In the genomic region with DNA sequence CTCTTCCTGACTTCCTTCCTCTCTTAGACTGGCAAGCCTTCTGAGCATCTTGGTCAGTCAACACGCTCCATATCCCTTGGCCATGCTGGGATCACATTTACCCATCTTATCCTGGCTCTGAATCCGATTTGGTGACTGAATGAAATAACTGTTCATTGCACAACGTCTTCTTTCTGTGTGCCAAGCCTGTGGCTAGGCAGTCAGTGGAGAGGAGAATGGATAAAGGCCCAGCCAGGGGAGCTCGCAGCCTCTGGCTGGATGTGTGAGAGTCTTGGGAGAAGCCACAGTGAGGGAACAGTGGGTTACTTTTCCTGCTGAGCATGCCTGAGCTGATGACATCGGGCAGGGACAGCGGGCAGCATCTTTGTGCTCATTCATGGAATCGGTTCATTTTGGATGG, we compare ENCODE assay signal across 17 mouse cellular contexts. TPM values are rescaled to one million over a fixed set of nuclear protein-coding genes. Genes with fewer than 3 reads are reported as not detected.
DNase-seq lines count a peak whose midpoint lies in the region; ATAC-seq and TF ChIP-seq lines count a peak whose summit lies in the region.
"Had no signal": no experiment of that assay in that cellular context is flagged by ENCODE, and none has a peak within 500 bp of the region (broad histone marks: within the 10 kb centered on the region; RNA-seq: fewer than 3 reads in every experiment).

No protein-coding gene starts in this region.

- no peaks in the 10 kb centered on the region for H3K27me3 ChIP-seq in hindbrain, embryonic 16.5 days (replicated peaks; ENCODE audit: control insufficient read depth, insufficient read depth, low read length)
- H3K27me3 ChIP-seq in hindbrain, embryonic 14.5 days (ENCODE audit: control insufficient read depth, insufficient read depth, low read length) = no peaks in the 10 kb centered on the region
- no peaks in the 10 kb centered on the region for H3K27me3 ChIP-seq in midbrain, postnatal 0 days (ENCODE audit: insufficient read depth, low read length)
- no peaks in the 10 kb centered on the region for H3K27me3 ChIP-seq in midbrain, embryonic 16.5 days (ENCODE audit: control insufficient read depth, insufficient read depth, low read depth, low read length)
- H3K27me3 ChIP-seq: forebrain, embryonic 15.5 days; intestine, embryonic 15.5 days had no signal

- no peak overlapping the region for H3K4me2 ChIP-seq in hindbrain, embryonic 16.5 days (ENCODE audit: low read length)
- no peak overlapping the region for H3K4me2 ChIP-seq in hindbrain, embryonic 14.5 days (replicated peaks)
- no peak overlapping the region for H3K4me2 ChIP-seq in midbrain, postnatal 0 days (ENCODE audit: low read depth, low read length, poor library complexity, severe bottlenecking)
- no peak overlapping the region for H3K4me2 ChIP-seq in midbrain, embryonic 16.5 days (ENCODE audit: low read length)
- H3K4me2 ChIP-seq: forebrain, embryonic 15.5 days; intestine, embryonic 15.5 days had no signal

- no peak overlapping the region for H3K4me3 ChIP-seq in hindbrain, embryonic 16.5 days (ENCODE audit: low read length)
- no peak overlapping the region for H3K4me3 ChIP-seq in hindbrain, embryonic 14.5 days (replicated peaks; ENCODE audit: low read length)
- no peak overlapping the region for H3K4me3 ChIP-seq in midbrain, postnatal 0 days (ENCODE audit: low read depth, low read length)
- no peak overlapping the region for H3K4me3 ChIP-seq in midbrain, embryonic 16.5 days (ENCODE audit: low read depth, low read length)
- H3K4me3 ChIP-seq: embryonic facial prominence, embryonic 10.5 days; forebrain, embryonic 10.5 days; forebrain, embryonic 15.5 days; heart, embryonic 10.5 days; intestine, embryonic 15.5 days had no signal

- no peak overlapping the region for H3K9ac ChIP-seq in hindbrain, embryonic 16.5 days (ENCODE audit: low read depth, low read length)
- H3K9ac ChIP-seq in hindbrain, embryonic 14.5 days = no peak overlapping the region
- no peak overlapping the region for H3K9ac ChIP-seq in midbrain, postnatal 0 days (replicated peaks; ENCODE audit: low read length, poor library complexity, severe bottlenecking)
- no peak overlapping the region for H3K9ac ChIP-seq in midbrain, embryonic 16.5 days (ENCODE audit: low read depth, low read length)
- H3K9ac ChIP-seq: forebrain, embryonic 15.5 days; intestine, embryonic 15.5 days had no signal

- 0 out of 2 replicates have a peak, but pooled peaks have one; percentile 34 for ATAC-seq in hindbrain, embryonic 16.5 days
- ATAC-seq in hindbrain, embryonic 14.5 days (ENCODE audit: low FRiP score) = no peak
- ATAC-seq in midbrain, postnatal 0 days (ENCODE audit: low FRiP score) = no peak
- ATAC-seq in midbrain, embryonic 16.5 days = no peak
- ATAC-seq: forebrain, embryonic 15.5 days; intestine, embryonic 15.5 days had no signal

- no peak for DNase-seq in hindbrain, embryonic 14.5 days (ENCODE audit: low spot score)
- DNase-seq in midbrain, postnatal 0 days (ENCODE audit: low spot score) = peak; percentile 32
- DNase-seq in brain, adult 2 months (ENCODE audit: low read depth, low spot score) = peak; percentile 60
- no peak for DNase-seq in urinary bladder, postnatal 25 days (ENCODE audit: low spot score)
- DNase-seq: adrenal gland, postnatal 25 days; cerebellum, adult 2 months; gastrocnemius, postnatal 10 days; heart, adult 18-20 months; heart, postnatal 10 days; heart, postnatal 4 days had no signal

- no peaks in the 10 kb centered on the region for H3K9me3 ChIP-seq in hindbrain, embryonic 16.5 days (ENCODE audit: control insufficient read depth, low read length)
- no peaks in the 10 kb centered on the region for H3K9me3 ChIP-seq in hindbrain, embryonic 14.5 days (ENCODE audit: control insufficient read depth, low read length)
- H3K9me3 ChIP-seq in midbrain, postnatal 0 days (ENCODE audit: low read length) = no peaks in the 10 kb centered on the region
- H3K9me3 ChIP-seq in midbrain, embryonic 16.5 days (replicated peaks; ENCODE audit: control insufficient read depth, low read length, poor library complexity, severe bottlenecking) = no peaks in the 10 kb centered on the region
- H3K9me3 ChIP-seq: embryonic facial prominence, embryonic 10.5 days; forebrain, embryonic 10.5 days; forebrain, embryonic 15.5 days; heart, embryonic 10.5 days; intestine, embryonic 15.5 days had no signal

- no peak overlapping the region for H3K27ac ChIP-seq in hindbrain, embryonic 16.5 days (ENCODE audit: low read depth, low read length)
- no peak overlapping the region for H3K27ac ChIP-seq in hindbrain, embryonic 14.5 days
- H3K27ac ChIP-seq in midbrain, postnatal 0 days (ENCODE audit: low read depth, low read length) = no peak overlapping the region
- H3K27ac ChIP-seq in midbrain, embryonic 16.5 days (ENCODE audit: low read length) = no peak overlapping the region
- H3K27ac ChIP-seq: embryonic facial prominence, embryonic 10.5 days; forebrain, embryonic 10.5 days; forebrain, embryonic 15.5 days; heart, embryonic 10.5 days; intestine, embryonic 15.5 days had no signal

- H3K36me3 ChIP-seq in hindbrain, embryonic 16.5 days (ENCODE audit: control insufficient read depth, insufficient read depth, low read length) = no peaks in the 10 kb centered on the region
- no peaks in the 10 kb centered on the region for H3K36me3 ChIP-seq in hindbrain, embryonic 14.5 days (replicated peaks; ENCODE audit: control insufficient read depth, insufficient read depth)
- H3K36me3 ChIP-seq in midbrain, postnatal 0 days (ENCODE audit: insufficient read depth, low read length) = no peaks in the 10 kb centered on the region
- no peaks in the 10 kb centered on the region for H3K36me3 ChIP-seq in midbrain, embryonic 16.5 days (ENCODE audit: control insufficient read depth, insufficient read depth, low read length)
- H3K36me3 ChIP-seq: embryonic facial prominence, embryonic 10.5 days; forebrain, embryonic 10.5 days; forebrain, embryonic 15.5 days; heart, embryonic 10.5 days; intestine, embryonic 15.5 days had no signal

- 77% methylated on average over 7 of the region's 7 CpGs for WGBS in hindbrain, embryonic 16.5 days
- WGBS in hindbrain, embryonic 14.5 days = 77% methylated on average over 7 of the region's 7 CpGs
- WGBS in midbrain, postnatal 0 days = 59% methylated on average over 7 of the region's 7 CpGs
- 70% methylated on average over 7 of the region's 7 CpGs for WGBS in midbrain, embryonic 16.5 days

- H3K4me1 ChIP-seq in hindbrain, embryonic 16.5 days (ENCODE audit: control insufficient read depth, insufficient read depth, low read depth, low read length) = no peaks in the 10 kb centered on the region
- H3K4me1 ChIP-seq in hindbrain, embryonic 14.5 days (replicated peaks; ENCODE audit: control insufficient read depth, insufficient read depth, low read length) = no peaks in the 10 kb centered on the region
- no peaks in the 10 kb centered on the region for H3K4me1 ChIP-seq in midbrain, postnatal 0 days (ENCODE audit: insufficient read depth, low read length)
- no peaks in the 10 kb centered on the region for H3K4me1 ChIP-seq in midbrain, embryonic 16.5 days (ENCODE audit: control insufficient read depth, insufficient read depth, low read length)
- H3K4me1 ChIP-seq: forebrain, embryonic 15.5 days; heart, embryonic 10.5 days; intestine, embryonic 15.5 days had no signal

- no peak for TF ChIP-seq CTCF in midbrain, postnatal 0 days (IDR thresholded peaks at IDR 0.05)

RNA-seq across cellular contexts. Expression of a gene that starts 55.2 kb away (rescaled TPM):
- 13.9 and 16.2 TPM in 2 replicates for polyA plus RNA-seq in hindbrain, embryonic 16.5 days (2015; fragmentation: Nextera tagmentation; extraction: Ambion mirVana)
- polyA plus RNA-seq in hindbrain, embryonic 14.5 days (2014; fragmentation: Nextera tagmentation; extraction: Ambion mirVana) = 16.1 and 16.9 TPM in 2 replicates
- total RNA-seq in midbrain, postnatal 0 days (2014; rRNA removed) = 19.1 and 26.4 TPM in 2 replicates
- 19.9 and 20.4 TPM in 2 replicates for polyA plus RNA-seq in midbrain, postnatal 0 days (2015; fragmentation: Nextera tagmentation; extraction: Ambion mirVana)
- polyA plus RNA-seq in midbrain, embryonic 16.5 days (2015; fragmentation: Nextera tagmentation; extraction: Ambion mirVana) = 13.2 and 17.8 TPM in 2 replicates

Comparison
In these comparisons a context has a peak if more than half of its experiments do, and no peak if none do; other contexts are left out.
1. DNase-seq: peak in midbrain, postnatal 0 days (single experiment) and brain, adult 2 months (single experiment); none in hindbrain, embryonic 14.5 days (single experiment) and urinary bladder, postnatal 25 days (single experiment).